Mouse (Mus musculus) CH12F3 (cell line): Measurements from ENCODE around the gene Stac3.

Source experiments
- in situ Hi-C: fragments of 300-500 bp; cut with MboI; formaldehyde crosslinking; loops from 2 replicates; pipeline ENCODE4 v1.14.3; 2020; ENCODE audit warnings: low sequenced_read_pairs

The Stac3 gene

DNA sequence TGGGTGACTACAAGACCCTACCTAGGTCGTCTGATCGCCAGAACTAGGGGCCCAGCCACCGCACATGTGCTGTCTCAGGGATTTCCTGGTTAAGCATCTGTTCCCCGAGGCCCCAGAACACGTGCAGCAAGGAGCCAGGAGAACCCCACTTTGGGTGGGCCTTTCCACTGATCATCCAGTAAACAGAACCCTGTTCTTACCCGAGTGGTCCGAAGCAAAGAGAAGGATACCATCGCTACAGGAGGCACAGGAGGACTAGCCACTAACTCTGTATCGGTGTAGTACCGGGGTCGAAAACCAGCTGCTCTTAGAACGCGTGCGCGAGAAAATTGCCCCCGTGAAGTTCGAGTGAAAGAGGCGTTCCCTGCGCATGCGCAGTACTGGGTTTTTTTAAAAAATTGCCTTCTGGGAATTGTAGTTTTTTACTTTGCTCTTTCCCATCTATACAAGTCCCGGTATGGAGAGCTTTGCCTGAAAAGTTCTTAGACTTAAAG lies 20.6 kb downstream of the Stac3 start, which contains the start of gene Shmt2:
Gene Shmt2 (minus strand): TSS at position 357 of the 494 bp plus-strand sequence.
- in situ Hi-C loops = no loop called here

DNA sequence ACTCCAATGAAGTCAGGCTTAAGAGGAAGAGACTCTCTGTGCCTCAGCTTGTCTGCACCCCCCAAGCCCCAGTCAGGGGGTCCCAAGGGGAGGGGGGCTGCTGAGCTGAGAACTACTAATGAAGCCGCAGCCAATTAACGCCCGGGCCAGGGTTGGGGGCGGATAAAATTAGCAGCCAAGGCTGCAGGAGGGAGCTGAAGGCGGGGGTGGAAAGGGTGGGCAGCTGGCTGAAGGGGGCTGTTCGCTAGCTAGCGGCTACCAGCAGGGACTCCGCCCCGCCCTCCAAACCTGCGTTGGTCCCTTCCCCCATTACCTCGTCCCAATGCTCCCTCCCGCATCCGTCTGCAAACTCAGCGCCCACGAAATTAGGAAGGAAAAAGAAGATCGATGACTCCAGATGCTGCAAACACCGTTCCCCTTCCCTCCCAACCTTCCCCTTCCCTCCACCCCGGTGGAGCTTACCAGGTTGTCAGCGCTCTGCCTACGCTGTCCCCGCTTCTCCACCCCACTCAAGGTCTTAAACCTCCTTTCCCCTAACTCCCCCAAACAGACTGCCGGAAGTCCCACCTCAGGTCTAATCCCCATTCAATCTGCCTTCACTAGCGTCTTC lies 23.3 kb downstream of the Stac3 start:
- in situ Hi-C loops = no loop called here

DNA sequence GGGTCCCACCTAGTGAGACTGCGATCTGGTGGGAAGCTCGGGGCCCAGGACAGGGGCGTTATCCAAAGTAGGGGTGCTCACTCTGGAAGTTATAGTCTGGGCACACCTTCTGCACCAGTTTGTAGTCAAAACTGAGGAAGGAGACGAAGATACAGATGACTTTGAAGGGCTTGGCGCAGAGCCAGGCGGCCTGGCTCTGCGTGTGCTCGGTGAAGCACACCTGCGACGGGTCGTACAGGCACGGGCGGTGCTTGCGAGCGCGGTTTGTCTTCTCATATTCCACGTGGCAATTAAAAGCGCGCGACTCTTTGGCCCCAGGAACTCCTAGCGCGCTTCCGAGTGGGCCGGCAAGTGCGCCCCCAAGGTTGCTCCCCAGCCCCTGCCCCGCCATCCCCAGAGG lies 24.6 kb downstream of the Stac3 start:
- in situ Hi-C loops = no loop called here

DNA sequence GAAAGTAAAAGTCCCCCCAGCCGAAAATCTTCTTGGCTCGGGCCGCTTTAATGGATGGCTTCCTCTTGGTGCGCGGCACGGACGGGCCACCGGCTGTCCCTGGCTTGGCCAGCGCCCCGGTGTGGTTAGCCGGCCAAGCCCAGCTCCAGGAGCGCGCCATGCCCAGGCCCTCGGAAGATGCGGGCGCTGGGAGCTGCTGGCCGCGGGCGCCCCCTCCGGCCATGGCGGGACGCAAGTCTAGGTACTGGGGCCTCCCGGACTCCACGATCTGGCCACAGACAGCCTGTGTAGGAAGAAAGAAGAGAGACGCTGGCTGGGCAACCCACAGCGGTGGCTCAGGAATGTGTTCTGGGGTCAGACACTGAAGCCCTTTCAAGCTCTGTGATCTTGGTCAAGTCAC lies 25.2 kb downstream of the Stac3 start:
- in situ Hi-C loops = no loop called here

DNA sequence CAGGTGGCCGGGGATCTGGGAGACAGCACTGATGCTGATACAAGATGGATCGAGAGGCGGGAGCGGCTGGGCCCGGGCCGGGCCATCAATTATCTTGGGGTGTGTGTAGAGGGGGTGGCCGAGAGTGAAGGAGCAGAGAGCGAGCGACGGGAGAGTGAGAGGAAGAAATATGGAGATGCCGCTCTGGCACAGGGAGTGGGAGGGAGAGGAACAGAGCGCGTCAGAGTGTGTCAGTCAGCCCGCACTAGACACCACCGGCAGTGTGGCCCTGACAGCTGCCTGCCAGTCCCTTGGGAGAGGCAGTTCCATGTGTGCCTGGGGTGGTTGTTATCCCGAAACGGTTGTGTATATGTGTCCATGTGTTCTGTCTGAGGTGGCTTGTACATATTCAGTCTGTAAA lies 26.0 kb downstream of the Stac3 start:
- in situ Hi-C loops = no loop called here

DNA sequence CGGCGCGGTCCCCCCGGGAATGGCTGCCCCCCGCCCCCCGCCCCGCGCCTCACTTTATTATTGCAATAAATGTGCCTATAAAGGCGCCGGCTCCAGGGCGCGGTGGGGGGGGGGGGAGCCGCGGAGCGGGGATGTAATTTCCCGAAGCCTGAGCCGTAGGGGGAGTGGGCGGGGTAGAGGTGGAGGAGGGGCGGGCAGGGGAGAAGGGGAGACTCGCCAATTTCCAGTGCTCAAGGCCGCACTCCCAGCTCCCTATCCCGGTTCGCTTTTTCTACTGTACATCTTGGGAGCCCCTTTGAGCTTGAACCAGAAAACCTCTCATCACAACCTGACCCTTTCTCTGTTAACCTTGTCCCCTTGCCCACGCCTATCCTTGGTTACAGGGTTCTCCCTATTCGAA lies 29.5 kb downstream of the Stac3 start:
- in situ Hi-C loops = no loop called here

DNA sequence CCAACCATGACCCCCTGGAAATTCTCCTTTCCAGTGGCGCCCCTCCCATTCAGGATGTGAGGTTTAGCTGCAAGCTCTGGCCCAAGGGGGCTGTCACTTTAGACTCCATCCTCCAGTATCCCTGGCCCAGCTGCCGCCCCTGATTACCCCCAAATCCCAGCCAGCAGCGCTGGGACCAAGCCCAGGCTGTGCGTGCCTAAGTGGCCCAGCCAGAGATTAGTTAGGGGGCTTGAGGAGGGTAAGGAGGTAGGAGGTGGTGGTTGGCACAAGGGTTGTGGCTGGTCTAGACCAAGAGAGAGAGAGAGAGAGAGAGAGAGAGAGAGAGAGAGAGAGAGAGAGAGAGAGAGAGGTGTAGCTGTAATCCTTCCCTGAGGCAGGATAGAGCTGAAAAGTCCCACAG lies 30.1 kb downstream of the Stac3 start:
- in situ Hi-C loops = no loop called here

DNA sequence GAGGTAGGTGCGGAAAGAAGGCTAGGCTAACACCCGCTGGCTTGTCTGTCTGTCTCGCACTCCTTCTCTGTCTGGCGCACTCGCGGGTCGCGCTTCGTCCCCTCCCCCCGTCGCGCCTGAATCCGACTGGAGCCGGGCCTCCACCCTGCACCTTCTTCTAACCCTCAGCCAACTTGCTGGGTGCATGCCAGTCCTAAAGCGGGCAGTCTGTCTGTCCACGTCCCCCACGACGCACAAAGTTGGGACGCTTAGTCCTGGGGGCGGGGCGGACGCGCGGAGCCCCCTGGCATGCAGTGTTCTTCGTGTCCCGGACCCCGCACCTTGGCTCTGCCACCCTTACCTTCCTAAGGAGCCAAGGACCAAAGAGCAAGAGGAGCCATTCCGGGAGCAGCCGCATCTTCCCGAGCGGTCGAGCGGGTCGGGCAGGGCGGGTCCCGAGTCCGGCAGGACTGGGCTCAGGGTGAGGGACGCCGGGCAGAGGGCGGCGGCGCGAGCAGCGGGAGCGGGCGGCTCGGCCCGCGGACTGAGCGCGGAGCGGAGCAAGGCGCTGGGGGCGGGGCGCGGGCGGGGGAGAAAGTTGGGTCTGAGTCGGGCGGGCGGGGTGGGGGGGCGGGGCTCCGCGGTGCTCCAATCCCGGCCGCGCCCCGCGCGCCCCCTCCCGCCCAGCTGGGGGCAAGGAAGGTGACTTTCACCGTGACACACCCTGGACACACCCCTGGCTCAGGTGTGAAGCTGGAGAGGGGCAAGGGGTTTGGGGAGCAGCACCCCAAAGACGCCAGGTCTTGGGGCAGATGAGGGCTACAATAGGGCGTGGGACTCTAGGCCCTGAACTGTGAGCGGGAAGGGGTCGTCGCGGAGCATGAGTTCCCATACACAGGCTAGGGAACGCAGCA lies 32.8 kb downstream of the Stac3 start, which contains the start of gene Nxph4:
Gene Nxph4 (minus strand): TSS at position 524 of the 893 bp plus-strand sequence.
- in situ Hi-C loops = no loop called here

DNA sequence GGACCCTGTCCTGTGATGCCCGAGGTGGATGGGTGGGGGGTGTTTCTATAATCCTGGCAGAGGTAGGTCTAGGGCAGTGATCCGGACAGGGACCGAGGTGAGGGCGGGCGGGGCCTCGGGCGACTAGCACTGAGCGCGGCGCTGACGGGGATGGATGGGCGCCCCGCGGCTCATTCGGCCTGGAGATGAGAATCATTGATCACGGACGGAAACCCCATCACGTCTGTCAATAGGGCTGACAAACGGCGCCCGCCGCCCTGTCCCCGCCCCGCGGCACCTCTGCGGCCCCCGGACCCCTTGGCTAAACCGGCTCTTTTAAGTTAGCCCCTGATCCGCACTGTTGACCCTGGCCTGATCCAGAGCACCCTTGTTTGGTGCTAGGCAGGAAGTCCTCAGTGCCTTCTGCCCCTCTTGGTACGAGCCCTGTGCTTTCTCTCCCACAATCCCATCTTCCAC lies 33.5 kb downstream of the Stac3 start:
- in situ Hi-C loops = no loop called here

DNA sequence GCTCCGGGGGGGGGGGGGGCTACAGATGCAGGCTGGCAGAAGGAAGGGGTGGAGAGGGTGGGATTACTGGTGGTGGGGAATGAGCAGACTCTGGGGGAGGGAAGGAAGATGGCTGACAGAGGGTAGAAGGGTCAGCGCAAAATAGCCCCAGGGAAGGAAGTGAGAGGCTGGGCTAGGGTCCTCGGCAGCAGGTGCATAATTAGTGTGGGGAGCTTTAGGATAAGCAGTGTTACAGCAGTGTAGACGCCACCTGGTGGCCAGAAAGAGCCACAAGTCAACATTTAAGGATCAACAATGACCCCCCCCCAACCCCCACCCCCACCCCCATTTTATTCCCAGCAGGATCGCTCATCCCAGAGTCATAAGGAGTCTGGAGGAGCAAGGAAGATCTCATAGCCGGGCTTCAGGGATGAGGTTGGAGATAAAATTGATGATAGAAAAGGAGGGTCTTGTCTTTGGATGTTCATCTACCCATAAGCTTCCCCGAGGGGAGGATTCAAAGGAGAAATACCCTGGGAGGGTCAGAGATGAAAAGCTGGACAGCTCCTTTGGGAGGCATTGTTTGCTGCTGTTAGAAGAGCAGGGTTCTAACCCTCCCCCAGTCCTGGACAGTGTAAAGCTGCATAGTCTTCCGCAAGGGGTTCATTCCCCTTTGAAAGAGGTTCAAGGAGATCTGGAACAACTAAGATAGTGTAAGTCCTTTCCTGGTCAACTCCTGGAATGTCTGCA lies 35.3 kb downstream of the Stac3 start:
- in situ Hi-C loops = no loop called here

DNA sequence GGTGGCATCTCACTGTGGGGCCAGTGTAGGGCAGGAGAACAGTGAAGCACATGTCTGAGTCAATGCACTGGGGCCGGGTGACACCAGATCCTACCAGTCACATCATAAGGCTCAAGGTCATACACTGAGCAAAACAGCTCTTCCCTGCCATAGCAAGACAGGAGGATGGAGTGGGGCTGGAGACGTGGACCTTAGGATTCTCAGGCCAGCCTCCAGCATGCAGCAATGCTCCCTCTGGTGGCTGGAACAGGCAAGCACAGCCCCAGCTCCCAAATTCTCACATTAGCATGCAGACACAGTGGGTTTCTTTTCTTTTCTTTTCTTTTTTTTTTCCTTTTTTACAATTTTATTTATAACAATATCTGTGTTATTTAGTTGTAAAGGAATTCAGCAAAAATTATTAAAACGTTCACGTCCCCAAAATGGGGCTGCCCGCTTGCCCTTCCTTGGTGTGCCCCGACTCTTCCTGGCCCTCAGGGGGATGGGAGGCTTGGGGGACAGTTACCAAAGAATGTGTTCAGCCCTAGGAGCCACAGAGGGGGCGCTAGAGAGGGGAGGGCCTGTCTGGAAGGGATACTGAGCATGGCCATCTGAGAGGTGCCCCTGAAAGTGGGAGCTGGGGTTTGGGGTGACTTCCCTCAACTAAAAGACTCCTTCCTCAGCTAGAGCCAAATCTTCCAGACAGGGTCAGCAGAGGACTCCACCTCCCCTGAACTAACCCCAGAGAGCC lies 36.5 kb downstream of the Stac3 start:
- in situ Hi-C loops = no loop called here

DNA sequence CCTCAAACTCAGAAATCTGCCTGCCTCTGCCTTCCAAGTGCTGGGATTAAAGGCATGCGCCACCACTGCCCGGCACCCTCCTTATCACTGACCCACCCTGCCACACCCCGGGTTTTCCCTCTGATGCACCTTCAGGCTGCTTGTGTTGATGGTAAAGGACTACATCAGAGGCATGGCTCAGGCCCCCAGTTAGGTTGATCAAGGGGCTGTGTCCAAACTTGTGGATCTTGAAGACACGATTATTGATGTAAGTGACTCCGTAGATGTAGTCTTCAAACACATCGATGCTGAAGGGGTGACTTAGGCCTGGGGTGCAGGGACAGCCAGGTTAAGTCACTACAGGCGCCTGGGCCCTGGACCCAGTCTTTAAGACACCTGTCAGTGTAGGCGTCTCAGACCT lies 40.0 kb downstream of the Stac3 start:
- in situ Hi-C loops = loop anchor here (5.0 kb wide), 1 partner anchor 34 kb away; no protein-coding TSS in a partner anchor

DNA sequence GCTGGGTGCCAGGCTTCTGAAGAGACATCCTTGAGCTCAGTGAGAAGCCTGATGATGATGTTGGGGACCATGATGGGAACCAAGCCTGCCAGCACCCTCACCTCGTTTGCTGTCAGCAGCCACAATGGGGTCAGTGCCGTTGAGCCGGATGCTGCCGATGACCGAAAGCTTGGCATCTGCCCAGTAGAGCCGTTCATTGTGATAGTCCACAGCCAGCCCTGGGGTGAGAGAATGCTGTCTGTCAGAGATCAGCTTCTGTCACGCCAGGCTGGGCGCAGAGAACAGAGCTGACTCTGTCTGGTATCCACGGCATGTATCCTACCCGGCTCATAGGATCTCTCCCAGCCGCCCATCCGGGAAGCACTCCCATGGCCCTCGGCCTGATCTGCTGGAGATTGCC lies 40.6 kb downstream of the Stac3 start:
- in situ Hi-C loops = loop anchor here (5.0 kb wide), 1 partner anchor 35 kb away; no protein-coding TSS in a partner anchor

DNA sequence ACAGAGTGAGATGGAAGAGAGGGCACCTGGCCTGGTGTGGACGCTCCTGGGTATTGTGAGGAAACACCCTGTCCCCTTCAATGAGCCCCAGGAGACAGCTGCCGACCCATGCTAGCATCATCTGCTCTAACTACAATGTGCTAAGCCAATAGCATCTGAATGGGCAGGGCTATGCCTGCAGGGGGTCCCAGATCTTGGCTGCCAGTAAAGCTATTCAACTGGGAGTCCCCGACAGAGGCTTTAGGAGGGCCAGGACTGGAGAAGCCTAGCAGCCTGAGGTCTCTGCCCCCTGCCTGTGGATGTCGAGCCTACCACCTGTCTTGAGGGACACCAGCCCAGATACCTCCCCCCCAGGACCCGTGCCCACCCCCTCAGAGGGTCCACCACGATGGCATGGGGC lies 41.2 kb downstream of the Stac3 start:
- in situ Hi-C loops = loop anchor here (5.0 kb wide), 1 partner anchor 35 kb away; no protein-coding TSS in a partner anchor

DNA sequence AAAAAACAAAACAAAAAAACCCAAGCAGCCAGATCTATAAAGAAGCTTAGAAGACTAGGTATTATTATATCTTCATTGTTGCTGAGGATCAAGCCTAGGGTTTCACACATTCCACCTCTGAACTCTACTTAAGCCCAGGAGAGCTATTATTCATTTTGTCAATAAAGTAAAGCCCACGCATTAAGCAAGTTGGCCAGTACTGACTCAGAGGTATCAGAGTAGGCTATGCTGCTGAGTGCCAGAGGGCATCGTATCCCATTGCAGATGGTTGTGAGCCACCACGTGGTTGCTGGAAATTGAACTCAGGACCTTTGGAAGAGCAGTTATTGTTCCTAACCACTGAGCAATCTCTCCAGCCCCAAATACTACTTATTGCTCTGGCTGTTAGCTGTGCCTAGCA lies 42.4 kb downstream of the Stac3 start:
- in situ Hi-C loops = loop anchor here (5.0 kb wide), 1 partner anchor 37 kb away; no protein-coding TSS in a partner anchor

DNA sequence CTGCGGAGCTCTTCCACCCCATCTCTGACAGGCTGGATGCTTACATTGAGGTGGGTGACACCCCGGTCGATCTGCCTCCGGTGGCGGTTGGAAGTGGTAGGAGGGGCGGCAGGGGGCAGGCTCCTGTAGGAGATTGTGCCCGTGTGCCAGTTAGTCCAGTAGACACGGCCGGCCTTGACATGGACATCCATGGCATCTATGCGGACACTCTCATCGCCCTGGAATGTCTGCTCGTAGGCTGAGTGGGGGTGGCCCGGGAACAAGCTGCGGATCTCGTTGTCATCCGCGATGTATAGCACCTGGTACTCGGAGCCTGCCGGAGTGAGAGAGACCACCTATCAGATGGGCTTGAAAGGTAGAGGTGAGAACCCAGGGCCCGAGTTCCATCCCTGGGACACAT lies 42.9 kb downstream of the Stac3 start:
- in situ Hi-C loops = loop anchor here (5.0 kb wide), 1 partner anchor 37 kb away; no protein-coding TSS in a partner anchor

DNA sequence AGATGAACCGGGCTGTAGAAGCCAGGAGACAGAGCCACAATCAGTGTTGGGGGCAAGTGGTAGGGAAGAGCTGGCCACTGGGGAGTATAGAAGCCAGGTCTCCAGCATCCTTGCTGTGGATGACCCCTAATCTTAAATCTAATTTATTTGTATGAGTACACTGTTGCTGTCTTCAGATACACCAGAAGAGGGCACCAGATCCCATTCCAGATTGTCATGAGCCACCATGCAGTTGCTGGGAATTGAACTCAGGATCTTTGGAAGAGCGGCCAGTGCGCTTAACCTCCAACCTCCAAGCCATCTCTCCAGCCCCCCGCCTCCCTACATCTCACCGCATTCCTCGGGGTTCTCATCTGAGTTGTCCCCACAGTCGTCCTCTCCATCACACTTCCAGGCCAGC lies 45.0 kb downstream of the Stac3 start:
- in situ Hi-C loops = no loop called here

DNA sequence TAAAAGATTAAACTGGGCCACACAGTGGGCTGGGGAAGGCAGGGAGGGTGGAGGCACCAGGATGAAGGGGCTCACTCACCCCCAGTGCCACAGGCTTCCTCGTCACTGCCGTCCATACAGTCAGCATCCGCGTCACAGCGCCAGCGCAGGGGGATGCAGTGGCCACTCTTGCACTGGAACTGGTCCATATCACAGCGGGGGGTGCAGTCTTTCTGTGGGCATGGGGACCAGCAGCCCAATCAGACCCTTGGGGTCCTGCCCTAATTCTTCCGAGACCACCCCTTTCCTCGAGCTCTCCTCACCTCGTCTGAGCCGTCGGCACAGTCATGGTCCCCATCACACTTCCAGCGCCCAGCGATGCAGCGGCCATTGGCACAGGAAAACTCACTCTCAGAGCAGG lies 46.8 kb downstream of the Stac3 start:
- in situ Hi-C loops = no loop called here

DNA sequence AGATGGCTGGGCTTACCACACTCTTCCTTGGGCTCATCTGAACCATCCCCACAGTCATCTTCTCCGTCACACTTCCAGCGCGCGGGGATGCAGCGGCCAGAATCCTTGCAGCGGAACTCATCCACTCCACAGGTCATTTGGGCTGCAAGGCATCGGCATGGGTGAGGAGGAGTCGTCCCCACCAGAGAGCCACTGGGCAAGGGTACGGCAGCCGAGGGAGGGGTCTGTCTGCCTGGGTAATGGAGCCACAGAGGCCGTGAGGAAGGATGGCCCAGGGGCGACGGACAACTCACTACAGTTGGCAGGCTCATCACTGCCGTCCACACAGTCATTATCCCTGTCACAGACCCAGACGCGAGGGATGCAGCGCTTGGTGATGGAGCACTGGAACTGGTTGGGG lies 48.4 kb downstream of the Stac3 start:
- in situ Hi-C loops = no loop called here

DNA sequence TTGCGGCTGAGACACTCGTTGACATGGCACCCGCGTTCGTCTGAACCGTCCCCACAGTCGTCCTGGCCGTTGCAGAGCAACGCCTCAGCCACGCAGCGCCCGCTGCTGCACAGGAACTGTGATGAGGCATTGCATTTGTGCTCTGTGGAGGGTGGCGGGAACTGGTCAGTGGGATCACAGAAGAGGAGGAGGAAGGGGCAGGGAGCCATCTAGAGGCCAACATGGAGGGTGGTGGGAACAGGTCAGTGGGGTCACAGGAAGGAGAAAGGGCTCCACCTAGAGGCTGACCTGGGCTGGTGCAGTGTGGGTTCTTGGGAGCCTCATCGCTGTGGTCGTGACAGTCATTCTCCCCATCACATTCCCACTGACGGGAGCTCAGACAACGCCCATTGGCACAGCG lies 54.2 kb downstream of the Stac3 start:
- in situ Hi-C loops = no loop called here
